Mouse (Mus musculus) CD8-positive naive resting alpha-beta T cell, adult 2 months (primary cell): ENCODE results near the gene Cdhr4.

ENCODE experiments used
- DNase-seq, 2 experiments: peaks; one replicate each; pipeline ENCODE4 v3.0.0; 2022; ENCODE audit warnings: low read depth in 2 of 2, low spot score in 2 of 2

Cdhr4 gene

GRCm38 (mm10) chr9:107974491-107975171, 17.7 kb upstream of the Cdhr4 start:
- no peak for DNase-seq

- peak in 1 of 2 experiments; percentile 42 for DNase-seq
Measured at GRCm38 (mm10) chr9:107975399-107976386, 16.6 kb upstream of the Cdhr4 start, which contains the start of gene Uba7. Gene Uba7, plus strand, starts transcription at chr9:107975505.

- no peak for DNase-seq
Measured at GRCm38 (mm10) chr9:107978815-107979214, 13.5 kb upstream of the Cdhr4 start.

GRCm38 (mm10) chr9:107981684-107982605, 10.4 kb upstream of the Cdhr4 start:
- no peak for DNase-seq

GRCm38 (mm10) chr9:107982681-107983346, 9.5 kb upstream of the Cdhr4 start, which contains the start of gene Gm20661:
Gene Gm20661, plus strand, starts transcription at chr9:107983058.
- no peak for DNase-seq

- DNase-seq = no peak
Measured at GRCm38 (mm10) chr9:107983421-107983890, 8.8 kb upstream of the Cdhr4 start.

- no peak for DNase-seq
Measured at GRCm38 (mm10) chr9:107984052-107984753, 8.1 kb upstream of the Cdhr4 start.

- no peak for DNase-seq
Measured at GRCm38 (mm10) chr9:107984754-107985055, 7.6 kb upstream of the Cdhr4 start.

- DNase-seq = peak; percentile 80 to 87
Measured at GRCm38 (mm10) chr9:107985131-107986119, 6.9 kb upstream of the Cdhr4 start, which contains the start of gene Inka1. Gene Inka1, minus strand, starts transcription at chr9:107985879.

- DNase-seq = peak; percentile 65 to 74
Measured at GRCm38 (mm10) chr9:107986376-107986775, 5.9 kb upstream of the Cdhr4 start.

- no peak for DNase-seq
Measured at GRCm38 (mm10) chr9:107987950-107988349, 4.3 kb upstream of the Cdhr4 start.

GRCm38 (mm10) chr9:107993013-107993412, 716 bp downstream of the Cdhr4 start:
- DNase-seq = no peak

GRCm38 (mm10) chr9:107994464-107994863, 2.2 kb downstream of the Cdhr4 start:
- no peak for DNase-seq

GRCm38 (mm10) chr9:107995513-107995912, 3.2 kb downstream of the Cdhr4 start:
- DNase-seq = no peak

GRCm38 (mm10) chr9:107996049-107996448, 3.8 kb downstream of the Cdhr4 start, which contains the start of gene Gm20662:
Gene Gm20662, plus strand, starts transcription at chr9:107996349.
- no peak for DNase-seq

- peak; percentile 99 for DNase-seq
Measured at GRCm38 (mm10) chr9:108001922-108002770, 9.8 kb downstream of the Cdhr4 start, which contains the start of gene Ip6k1. Gene Ip6k1, plus strand, starts transcription at chr9:108002501.
